Mouse (Mus musculus) right cerebral cortex, adult 18-20 months (tissue): ENCODE measurements around the gene Tecta.

Experiments used
- DNase-seq: peaks from one replicate; pipeline ENCODE4 v3.0.0; 2022; ENCODE audit warnings: mixed read lengths

Gene Tecta

GRCm38 (mm10) chr9:42385656-42386055 lies 14.1 kb downstream of the Tecta start:
- DNase-seq = no peak

GRCm38 (mm10) chr9:42382628-42383347 lies 16.9 kb downstream of the Tecta start:
- no peak for DNase-seq

DNA sequence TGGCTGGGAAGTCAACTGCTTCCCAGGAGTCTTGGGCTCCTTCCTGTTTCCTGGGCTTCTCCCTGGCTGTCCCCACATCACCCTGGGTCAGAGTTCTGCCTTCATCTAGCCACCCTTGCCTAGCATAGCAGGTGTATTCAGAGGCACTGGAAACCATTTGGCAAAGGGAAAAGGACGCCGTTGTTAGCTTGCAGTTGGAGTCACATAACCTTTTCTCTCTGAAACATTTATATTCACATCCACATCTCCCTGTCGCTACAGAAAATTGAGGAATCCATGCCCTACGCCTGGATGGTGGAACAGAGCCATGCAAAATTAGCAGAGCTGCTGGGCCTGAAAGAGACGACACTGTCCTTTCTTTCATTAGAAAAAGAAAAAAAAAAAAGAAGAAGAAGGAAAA lies 17.7 kb downstream of the Tecta start:
- peak; percentile 18 for DNase-seq

DNA sequence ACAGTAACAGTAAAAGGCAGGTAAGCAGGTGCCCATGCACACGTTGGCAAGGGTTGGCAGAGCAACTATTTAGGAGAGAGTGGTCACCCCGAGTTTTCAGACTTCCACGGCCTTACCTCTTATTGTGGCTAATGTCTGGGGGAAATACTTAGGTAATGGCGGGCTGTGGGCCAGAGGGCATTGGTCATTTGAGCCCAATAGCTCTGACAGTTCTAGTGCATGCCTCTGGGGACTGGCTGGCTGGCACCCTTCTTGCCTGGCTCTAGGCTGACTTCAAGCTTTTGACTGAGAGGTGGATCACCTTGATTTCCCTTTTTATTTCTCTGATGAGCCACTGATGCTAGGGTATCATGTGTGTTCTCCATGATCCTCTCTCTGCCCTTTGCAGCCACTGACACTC lies 21.7 kb downstream of the Tecta start:
- DNase-seq = no peak

GRCm38 (mm10) chr9:42377656-42378055 lies 22.1 kb downstream of the Tecta start:
- DNase-seq = no peak

GRCm38 (mm10) chr9:42371670-42372368 lies 27.9 kb downstream of the Tecta start:
- no peak for DNase-seq

GRCm38 (mm10) chr9:42357585-42357984 lies 42.1 kb downstream of the Tecta start:
- no peak for DNase-seq

DNA sequence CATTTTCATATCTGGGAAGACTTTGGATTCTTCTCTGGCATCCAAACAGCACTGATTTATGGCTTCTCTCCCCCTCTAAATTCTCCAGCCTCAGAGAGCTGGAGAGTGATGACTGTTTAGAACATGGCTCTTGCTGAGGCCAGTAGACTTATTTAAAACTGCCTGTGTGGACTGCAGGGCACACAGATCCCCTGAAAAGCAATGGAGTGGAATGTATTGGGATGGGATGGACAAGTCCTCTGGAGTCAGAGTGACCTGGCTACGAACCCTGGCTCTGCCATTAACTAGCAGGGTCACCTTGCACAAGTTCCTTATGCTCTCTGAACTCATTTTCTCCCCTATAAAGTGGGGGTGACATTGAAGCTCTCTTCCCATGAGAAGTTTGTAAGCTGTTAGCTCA lies 44.9 kb downstream of the Tecta start:
- no peak for DNase-seq

DNA sequence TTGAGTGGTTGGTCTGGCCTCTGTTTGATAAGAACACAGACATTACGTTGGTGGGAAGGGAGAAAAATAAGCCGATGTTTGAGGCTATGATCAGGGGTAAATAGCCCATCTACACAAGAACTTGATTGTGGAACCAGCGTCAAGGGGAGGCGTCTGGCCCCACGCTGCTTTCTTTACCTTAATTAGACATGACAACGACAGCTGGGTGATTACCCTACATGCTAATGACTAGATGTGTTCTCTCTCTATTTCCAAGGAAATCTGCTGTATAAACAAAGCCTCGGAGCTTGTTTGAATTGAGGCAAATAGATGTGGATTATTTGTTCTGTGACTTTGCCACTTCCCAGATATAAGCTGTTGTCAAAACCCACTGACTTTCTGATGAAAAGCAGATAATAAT lies 49.9 kb downstream of the Tecta start:
- DNase-seq = no peak

DNA sequence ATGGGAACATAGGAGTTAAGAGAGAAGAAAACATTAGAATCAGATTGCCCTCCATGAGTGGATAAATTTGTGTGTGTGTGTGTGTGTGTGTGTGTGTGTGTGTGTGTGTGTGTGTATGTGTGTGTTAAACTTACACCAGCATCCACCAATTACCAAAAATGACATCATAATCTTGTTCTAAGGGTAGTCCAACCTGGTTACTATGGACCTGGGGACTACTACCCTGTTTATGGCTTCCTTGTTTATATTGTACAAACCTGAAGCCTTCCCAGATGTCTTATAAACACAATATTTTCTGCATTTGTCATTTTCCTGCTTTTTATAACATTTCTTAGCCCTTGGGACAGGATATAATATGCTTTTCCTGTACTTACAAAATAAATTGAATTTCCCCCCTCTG lies 53.4 kb downstream of the Tecta start:
- no peak for DNase-seq

GRCm38 (mm10) chr9:42339151-42339550 lies 60.6 kb downstream of the Tecta start:
- no peak for DNase-seq

DNA sequence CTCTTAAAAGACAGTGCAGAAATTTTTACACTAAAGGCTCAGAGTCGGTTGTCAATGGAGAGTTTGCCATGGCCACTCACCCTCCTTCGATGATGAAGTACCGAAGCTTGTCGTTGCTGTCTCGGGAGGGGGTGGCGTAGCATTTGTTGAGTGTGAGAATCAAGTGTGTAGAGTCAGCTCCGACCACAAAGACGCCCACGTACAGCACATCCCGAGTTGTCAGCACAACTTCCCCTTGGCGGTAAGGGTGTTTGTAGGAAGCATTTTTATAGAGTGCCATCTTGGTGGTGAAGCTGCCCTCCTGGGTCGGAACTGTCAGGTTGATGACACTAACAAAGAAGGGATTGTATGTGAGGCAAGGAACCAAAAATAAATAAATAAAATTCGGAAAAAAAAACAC lies 62.7 kb downstream of the Tecta start:
- no peak for DNase-seq

DNA sequence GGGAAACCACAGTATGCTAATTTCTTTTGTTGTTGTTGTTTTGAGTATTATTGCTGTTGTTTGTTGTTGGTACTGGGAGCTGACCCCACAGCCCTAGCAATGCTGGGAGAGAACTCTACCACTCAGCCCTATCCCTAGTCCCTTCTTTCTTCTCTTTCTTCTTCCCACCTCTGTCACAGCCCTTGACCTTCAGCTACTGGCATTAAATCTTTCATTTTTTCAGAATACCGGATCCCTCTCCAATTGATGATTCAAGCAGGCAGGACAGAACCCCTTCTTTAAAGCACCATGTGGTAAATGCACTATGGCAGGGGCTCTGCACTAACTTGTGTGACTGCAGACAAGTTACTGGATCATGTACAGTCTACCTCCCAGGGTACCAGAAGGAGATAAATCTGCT lies 63.2 kb downstream of the Tecta start:
- no peak for DNase-seq

DNA sequence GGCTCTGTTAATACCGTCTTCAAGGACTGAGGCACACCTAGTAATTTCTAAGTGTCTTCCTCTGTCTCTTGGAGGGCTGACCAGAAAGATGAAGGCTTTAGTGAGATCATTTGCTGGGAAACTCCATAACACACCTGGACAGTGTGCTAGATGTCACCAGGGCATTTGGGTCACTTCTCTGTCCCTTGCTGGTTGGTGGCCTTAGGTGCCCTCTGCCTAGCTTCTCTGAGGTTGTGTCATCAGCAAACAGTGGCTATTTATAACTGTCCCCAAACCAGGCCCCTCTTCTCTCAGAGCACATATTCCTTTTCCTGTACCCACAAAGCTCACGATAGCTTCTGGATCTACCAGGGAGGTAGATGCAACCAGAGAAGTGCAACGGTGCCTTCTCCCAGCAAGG lies 64.8 kb downstream of the Tecta start:
- no peak for DNase-seq

GRCm38 (mm10) chr9:42332692-42333091 lies 67.0 kb downstream of the Tecta start:
- DNase-seq = no peak

DNA sequence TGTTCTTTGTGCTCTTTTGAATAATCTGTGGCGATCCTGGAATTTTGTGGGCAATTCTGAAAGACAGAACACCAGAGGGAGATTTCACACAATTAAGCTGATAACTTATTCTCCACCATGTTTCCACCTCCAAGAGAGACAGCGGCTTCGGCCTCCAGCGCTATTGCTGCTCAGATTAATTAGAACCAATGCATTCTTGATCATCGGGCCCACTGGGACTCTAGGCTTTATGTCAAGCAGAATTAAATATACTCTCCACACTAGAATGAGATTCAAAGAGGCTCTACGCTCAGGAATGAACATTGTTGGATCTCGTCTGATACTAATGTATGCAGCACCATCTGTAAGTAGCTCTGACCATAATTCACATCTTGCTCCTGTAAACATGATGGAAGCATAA lies 68.4 kb downstream of the Tecta start:
- DNase-seq = no peak

DNA sequence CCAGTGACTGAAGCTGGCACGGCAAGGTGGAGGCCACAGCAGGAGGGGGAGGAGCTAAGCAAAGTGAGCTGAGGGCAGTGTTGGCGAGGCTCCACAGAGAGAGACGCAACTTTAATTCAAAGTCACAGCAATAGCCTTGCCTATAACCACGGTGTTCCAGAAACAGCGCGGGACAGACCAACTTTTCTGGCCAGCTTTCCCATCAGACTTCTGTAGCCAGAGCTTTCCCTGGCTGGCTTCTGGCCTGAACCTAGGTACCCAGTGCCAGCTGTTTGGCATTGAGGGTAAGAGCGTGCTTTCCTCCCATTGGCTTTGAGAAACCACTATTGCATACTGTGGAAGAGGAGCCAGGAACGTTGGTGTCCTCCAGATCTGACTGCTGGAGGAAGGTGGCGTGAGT lies 70.0 kb downstream of the Tecta start:
- no peak for DNase-seq

DNA sequence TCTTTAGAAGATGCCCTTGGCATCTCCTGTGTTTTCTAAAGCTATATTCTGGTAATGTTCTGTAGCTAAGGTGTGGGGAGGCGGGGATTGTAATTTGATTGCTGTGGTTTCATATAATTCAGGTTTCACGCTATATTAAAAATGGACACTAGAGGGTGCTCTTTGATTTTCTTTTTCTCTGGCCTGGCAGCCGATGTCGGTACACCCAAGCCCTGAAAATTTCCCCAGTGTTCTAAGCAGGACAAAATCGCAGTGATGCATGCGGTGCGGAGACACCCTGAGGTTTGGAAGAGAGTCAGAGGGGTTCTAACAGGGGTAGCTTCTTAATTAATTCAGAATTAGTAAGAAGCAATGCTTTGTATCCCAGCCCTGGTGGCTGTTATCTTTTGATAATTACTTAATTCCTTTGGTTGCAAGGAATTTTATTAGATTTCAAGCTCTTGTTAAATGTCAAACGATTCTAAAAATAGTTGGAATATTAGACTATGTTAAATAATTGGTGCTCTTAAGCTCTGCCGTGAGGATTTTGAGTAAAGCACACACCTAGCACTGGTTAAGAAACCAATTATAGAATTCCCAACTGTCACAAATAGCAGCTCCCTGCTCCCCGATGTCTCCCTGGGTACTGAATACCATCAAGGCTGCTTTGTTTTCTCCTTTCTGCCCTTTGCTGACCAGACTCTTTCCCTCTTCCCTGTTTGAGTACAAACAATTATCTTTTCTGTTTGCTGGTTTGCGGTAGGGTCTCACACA lies 72.9 kb downstream of the Tecta start:
- peak; percentile 43 for DNase-seq

GRCm38 (mm10) chr9:42324640-42325394 lies 74.9 kb downstream of the Tecta start:
- peak; percentile 58 for DNase-seq

- peak; percentile 57 for DNase-seq
Measured at GRCm38 (mm10) chr9:42323238-42323637, 76.5 kb downstream of the Tecta start.

- no peak for DNase-seq
Measured at GRCm38 (mm10) chr9:42321442-42321841, 78.3 kb downstream of the Tecta start.

DNA sequence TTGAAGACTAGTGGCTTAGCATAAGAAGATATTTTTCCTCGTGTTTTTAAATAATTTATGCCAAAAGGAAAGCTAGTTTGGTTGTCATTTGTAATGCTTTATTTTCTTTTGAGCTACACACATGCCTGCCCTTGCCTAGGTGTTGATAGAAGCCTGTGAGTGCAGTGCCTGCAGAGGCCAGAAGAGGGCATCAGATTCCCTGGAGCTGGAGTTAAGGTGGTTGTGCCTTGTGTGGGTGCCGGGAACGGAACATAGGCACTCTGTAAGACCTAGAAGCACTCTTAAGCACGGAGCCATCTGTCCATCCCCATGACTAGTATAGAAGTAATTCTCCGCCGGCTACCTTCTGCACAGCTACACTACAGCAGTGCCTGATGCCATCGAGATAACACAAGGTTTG lies 79.1 kb downstream of the Tecta start:
- no peak for DNase-seq

GRCm38 (mm10) chr9:42318455-42318987 lies 81.2 kb downstream of the Tecta start:
- no peak for DNase-seq
